Mouse (Mus musculus) liver, embryonic 13.5 days (tissue): Measurements from ENCODE around the gene Ier5l. TPM values are rescaled to one million over a fixed set of nuclear protein-coding genes. Genes with fewer than 3 reads are reported as not detected.
A peak's percentile ranks its signal among the peaks of the same experiment; 100 is the strongest.

Experiments used
- ATAC-seq: fragments of 200-750 bp; cut with Nextera tagmentation; 2 replicates; pipeline ENCODE4 v1.8.0; 2017; ENCODE audit warnings: low read depth, mild to moderate bottlenecking, moderate number of reproducible peaks, moderate library complexity
- DNase-seq: peaks from one replicate; pipeline ENCODE4 v3.0.0; 2022
- H3K27ac ChIP-seq: fragments of 300-500 bp; sonication (generic); 2 replicates; pipeline ENCODE4 v1.5.1; 2015; ENCODE audit warnings: moderate library complexity, mild to moderate bottlenecking, inconsistent platforms
- H3K27me3 ChIP-seq: fragments of 300-500 bp; sonication (generic); 2 replicates; pipeline ENCODE4 v1.6.1; 2015; ENCODE audit warnings: mild to moderate bottlenecking, inconsistent platforms
- H3K36me3 ChIP-seq: fragments of 300-500 bp; sonication (generic); 2 replicates; pipeline ENCODE4 v1.6.1; 2015; ENCODE audit warnings: mild to moderate bottlenecking, inconsistent platforms
- H3K4me1 ChIP-seq: fragments of 300-500 bp; sonication (generic); replicated peaks from 2 replicates; pipeline ENCODE4 v1.6.1; 2015; ENCODE audit warnings: inconsistent platforms
- H3K4me2 ChIP-seq: fragments of 300-500 bp; sonication (generic); 2 replicates; pipeline ENCODE4 v1.6.1; 2015; ENCODE audit warnings: inconsistent platforms, mild to moderate bottlenecking, moderate library complexity
- H3K4me3 ChIP-seq: fragments of 300-500 bp; sonication (generic); replicated peaks from 2 replicates; pipeline ENCODE4 v1.5.1; 2015; ENCODE audit warnings: mild to moderate bottlenecking, inconsistent platforms
- H3K9ac ChIP-seq: fragments of 300-500 bp; sonication (generic); 2 replicates; pipeline ENCODE4 v1.6.1; 2015; ENCODE audit warnings: mild to moderate bottlenecking, inconsistent platforms
- H3K9me3 ChIP-seq: fragments of 300-500 bp; sonication (generic); replicated peaks from 2 replicates; pipeline ENCODE4 v1.6.1; 2016; ENCODE audit warnings: inconsistent platforms
- WGBS: fragments of 180-500 bp; shearing (Covaris S2); methylation state at CpG from one replicate; pipeline ENCODE4 v1.1.7; 2015; ENCODE audit not compliant: insufficient replicate concordance; 5-methylcytosine and 5-hydroxymethylcytosine counted together
- polyA plus RNA-seq: library from polyadenylated mRNA; unstranded; fragments of >200 nt; fragmentation: Nextera tagmentation; extraction: Ambion mirVana; gene quantifications from 2 replicates; pipeline ENCODE4 v1.2.1, GENCODE M21; 2015

Ier5l gene
- polyA plus RNA-seq, 1 experiment from 2014 or later, result 0.13 TPM

GRCm38 (mm10) chr2:30450530-30450929, 23.5 kb downstream of the Ier5l start:
- H3K4me1 ChIP-seq, result peaks cover 10% of the 10 kb centered on the region
- 53% methylated on average over 1 of the region's 1 CpGs for WGBS
- no peak overlapping the region for H3K27ac ChIP-seq
- H3K4me2 ChIP-seq, result no peak overlapping the region
- DNase-seq, result no peak
- H3K9me3 ChIP-seq, result peaks cover 8% of the 10 kb centered on the region; the same call in 1 of the 2 replicates
- no peak overlapping the region for H3K4me3 ChIP-seq
- no peak overlapping the region for H3K9ac ChIP-seq
- H3K27me3 ChIP-seq, result no peaks in the 10 kb centered on the region
- ATAC-seq, result no peak
- peaks cover 72% of the 10 kb centered on the region for H3K36me3 ChIP-seq

GRCm38 (mm10) chr2:30448371-30448770, 25.6 kb downstream of the Ier5l start:
- Histone ChIP-seq H3K27me3 (no peaks in the 10 kb centered on the region), H3K4me2 (no peak overlapping the region), H3K9ac (no peak overlapping the region), H3K27ac (no peak overlapping the region), H3K4me1 (peaks cover 27% of the 10 kb centered on the region), H3K36me3 (peaks cover 82% of the 10 kb centered on the region), H3K4me3 (no peak overlapping the region), H3K9me3 (peaks cover 8% of the 10 kb centered on the region; the same call in 1 of the 2 replicates)
- 88% methylated on average over 7 of the region's 7 CpGs for WGBS
- DNase-seq (no peak), ATAC-seq (no peak)

DNA sequence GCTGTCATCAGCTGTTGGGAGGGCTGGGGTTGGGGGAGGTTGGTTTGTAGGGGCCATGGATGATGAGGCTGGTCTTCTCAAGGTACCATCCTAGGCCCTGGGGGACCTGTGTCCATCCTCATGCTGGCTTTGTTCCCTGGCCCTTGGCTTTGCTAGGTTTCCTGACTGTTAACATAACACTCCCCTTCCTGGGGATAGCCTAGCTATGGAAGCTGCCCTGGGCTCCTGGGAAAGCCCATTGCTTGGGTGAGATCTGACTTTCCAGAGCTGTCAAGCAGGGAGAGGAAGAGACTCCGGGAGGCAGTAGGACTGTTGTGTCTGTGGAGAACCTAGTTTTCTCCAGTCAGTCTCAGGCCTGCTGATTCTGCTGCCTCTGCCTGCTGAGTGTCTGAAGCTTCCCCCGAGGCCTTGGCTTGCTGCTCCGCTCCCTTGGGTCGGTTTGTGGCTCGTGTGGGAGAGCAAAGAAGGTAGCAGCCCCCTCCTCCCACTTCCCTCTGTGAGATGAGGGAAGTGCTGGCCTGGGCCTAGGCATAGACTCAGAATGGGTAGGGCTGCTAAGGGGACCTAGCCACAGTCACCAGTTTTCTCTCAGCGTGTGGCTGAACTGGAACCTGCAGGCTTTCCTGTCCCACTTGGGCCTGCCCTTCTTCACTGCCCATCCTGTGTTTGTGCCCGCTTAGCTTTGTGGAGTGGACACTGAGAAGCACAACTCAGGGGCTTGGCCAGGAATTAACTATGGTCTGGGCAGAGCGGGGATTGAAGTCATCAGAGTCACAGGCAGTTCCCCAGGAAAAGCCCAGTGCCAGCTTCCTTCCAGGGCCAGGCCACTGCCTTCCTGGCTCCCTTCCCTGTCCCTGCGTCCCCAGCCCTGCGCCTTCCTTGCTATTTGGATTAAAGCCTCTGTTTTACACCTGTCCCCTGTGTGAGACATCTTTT, 26.9 kb downstream of the Ier5l start:
- Histone ChIP-seq H3K9ac (no peak overlapping the region), H3K4me1 (peaks cover 39% of the 10 kb centered on the region), H3K4me3 (no peak overlapping the region), H3K36me3 (peaks cover 94% of the 10 kb centered on the region), H3K27me3 (no peaks in the 10 kb centered on the region), H3K9me3 (peaks cover 8% of the 10 kb centered on the region; the same call in 1 of the 2 replicates), H3K4me2 (no peak overlapping the region), H3K27ac (no peak overlapping the region)
- ATAC-seq, result no peak
- WGBS, result 70% methylated on average over 10 of the region's 10 CpGs
- no peak for DNase-seq

GRCm38 (mm10) chr2:30445312-30445711, 28.7 kb downstream of the Ier5l start:
- ATAC-seq (peak; percentile 40), DNase-seq (no peak)
- no peaks in the 10 kb centered on the region for H3K27me3 ChIP-seq
- peaks cover 55% of the 10 kb centered on the region for H3K4me1 ChIP-seq
- 87% methylated on average over 2 of the region's 2 CpGs for WGBS
- peaks cover 8% of the 10 kb centered on the region; the same call in 1 of the 2 replicates for H3K9me3 ChIP-seq
- H3K36me3 ChIP-seq, result peaks cover 99% of the 10 kb centered on the region
- no peak overlapping the region for H3K9ac ChIP-seq
- H3K27ac ChIP-seq, result peak overlapping the region; percentile 68
- no peak overlapping the region for H3K4me2 ChIP-seq
- H3K4me3 ChIP-seq, result no peak overlapping the region

- Histone ChIP-seq H3K27me3 (no peaks in the 10 kb centered on the region), H3K36me3 (peaks cover 99% of the 10 kb centered on the region), H3K4me2 (no peak overlapping the region), H3K9ac (no peak overlapping the region), H3K9me3 (no peaks in the 10 kb centered on the region), H3K27ac (peak overlapping the region; percentile 29), H3K4me1 (peaks cover 64% of the 10 kb centered on the region), H3K4me3 (no peak overlapping the region)
- no peak for ATAC-seq
- no peak for DNase-seq
These were observed 29.6 kb downstream of the Ier5l start for GRCm38 (mm10) chr2:30444450-30444849.

GRCm38 (mm10) chr2:30444006-30444405, 30.0 kb downstream of the Ier5l start:
- DNase-seq (no peak), ATAC-seq (no peak)
- no peak overlapping the region for H3K9ac ChIP-seq
- WGBS, result 79% methylated on average over 5 of the region's 5 CpGs
- H3K27me3 ChIP-seq, result no peaks in the 10 kb centered on the region
- H3K9me3 ChIP-seq, result no peaks in the 10 kb centered on the region
- H3K4me1 ChIP-seq, result peaks cover 65% of the 10 kb centered on the region
- no peak overlapping the region for H3K4me2 ChIP-seq
- no peak overlapping the region for H3K4me3 ChIP-seq
- H3K36me3 ChIP-seq, result peaks cover 99% of the 10 kb centered on the region
- peak overlapping the region; percentile 29 for H3K27ac ChIP-seq

DNA sequence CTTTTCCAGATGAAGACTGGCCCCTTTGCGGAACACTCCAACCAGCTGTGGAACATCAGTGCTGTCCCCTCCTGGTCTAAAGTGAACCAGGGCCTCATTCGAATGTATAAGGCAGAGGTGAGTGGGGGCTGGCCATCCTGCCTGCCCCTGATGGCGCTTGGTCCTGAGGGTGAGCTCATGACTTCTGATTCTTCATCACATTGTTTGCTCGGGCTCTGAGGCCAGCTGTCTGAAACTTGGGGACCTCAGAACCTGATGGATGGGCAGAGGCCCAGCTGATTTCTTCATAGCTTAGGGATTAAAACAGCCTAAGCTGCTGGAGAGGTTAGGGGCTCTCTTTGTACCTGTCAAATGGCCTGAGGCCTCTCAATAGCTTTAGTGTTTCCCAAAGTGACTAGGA, 30.7 kb downstream of the Ier5l start:
- peak overlapping the region; percentile 0; the same call in 1 of the 2 replicates for H3K27ac ChIP-seq
- no peaks in the 10 kb centered on the region for H3K27me3 ChIP-seq
- no peak for DNase-seq
- 79% methylated on average over 4 of the region's 4 CpGs for WGBS
- no peak overlapping the region for H3K4me3 ChIP-seq
- H3K36me3 ChIP-seq, result peaks cover 99% of the 10 kb centered on the region
- ATAC-seq, result no peak
- no peak overlapping the region for H3K4me2 ChIP-seq
- H3K9ac ChIP-seq, result no peak overlapping the region
- peaks cover 65% of the 10 kb centered on the region for H3K4me1 ChIP-seq
- no peaks in the 10 kb centered on the region for H3K9me3 ChIP-seq

DNA sequence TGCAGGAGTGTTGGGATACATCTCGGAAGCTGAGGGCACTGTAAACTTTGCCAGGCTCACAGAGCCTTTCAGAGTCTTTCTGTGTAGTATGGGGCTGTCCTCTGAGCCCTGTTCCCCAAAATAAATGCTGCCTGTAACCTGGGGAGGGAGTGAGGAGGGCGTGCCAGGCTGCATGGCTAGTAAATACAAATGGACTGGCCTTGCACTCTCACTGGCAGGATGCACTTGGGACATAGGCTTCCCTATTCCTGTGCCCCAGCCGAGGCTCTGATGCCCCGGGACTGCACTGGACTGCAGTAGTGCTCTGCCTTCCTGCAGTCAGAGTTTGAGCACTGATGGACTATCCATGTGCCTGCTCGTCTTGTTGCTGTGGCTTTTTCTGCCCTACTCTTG, 31.5 kb downstream of the Ier5l start:
- peak overlapping the region; percentile 40; the same call in 1 of the 2 replicates for H3K9ac ChIP-seq
- no peak for DNase-seq
- H3K27me3 ChIP-seq, result no peaks in the 10 kb centered on the region
- peak overlapping the region; percentile 51 for H3K4me2 ChIP-seq
- peaks cover 65% of the 10 kb centered on the region for H3K4me1 ChIP-seq
- no peak for ATAC-seq
- H3K27ac ChIP-seq, result peak overlapping the region; percentile 85
- H3K4me3 ChIP-seq, result peak overlapping the region; percentile 18; the same call in 1 of the 2 replicates
- H3K36me3 ChIP-seq, result peaks cover 99% of the 10 kb centered on the region
- no peaks in the 10 kb centered on the region for H3K9me3 ChIP-seq
- WGBS, result 71% methylated on average over 5 of the region's 5 CpGs

DNA sequence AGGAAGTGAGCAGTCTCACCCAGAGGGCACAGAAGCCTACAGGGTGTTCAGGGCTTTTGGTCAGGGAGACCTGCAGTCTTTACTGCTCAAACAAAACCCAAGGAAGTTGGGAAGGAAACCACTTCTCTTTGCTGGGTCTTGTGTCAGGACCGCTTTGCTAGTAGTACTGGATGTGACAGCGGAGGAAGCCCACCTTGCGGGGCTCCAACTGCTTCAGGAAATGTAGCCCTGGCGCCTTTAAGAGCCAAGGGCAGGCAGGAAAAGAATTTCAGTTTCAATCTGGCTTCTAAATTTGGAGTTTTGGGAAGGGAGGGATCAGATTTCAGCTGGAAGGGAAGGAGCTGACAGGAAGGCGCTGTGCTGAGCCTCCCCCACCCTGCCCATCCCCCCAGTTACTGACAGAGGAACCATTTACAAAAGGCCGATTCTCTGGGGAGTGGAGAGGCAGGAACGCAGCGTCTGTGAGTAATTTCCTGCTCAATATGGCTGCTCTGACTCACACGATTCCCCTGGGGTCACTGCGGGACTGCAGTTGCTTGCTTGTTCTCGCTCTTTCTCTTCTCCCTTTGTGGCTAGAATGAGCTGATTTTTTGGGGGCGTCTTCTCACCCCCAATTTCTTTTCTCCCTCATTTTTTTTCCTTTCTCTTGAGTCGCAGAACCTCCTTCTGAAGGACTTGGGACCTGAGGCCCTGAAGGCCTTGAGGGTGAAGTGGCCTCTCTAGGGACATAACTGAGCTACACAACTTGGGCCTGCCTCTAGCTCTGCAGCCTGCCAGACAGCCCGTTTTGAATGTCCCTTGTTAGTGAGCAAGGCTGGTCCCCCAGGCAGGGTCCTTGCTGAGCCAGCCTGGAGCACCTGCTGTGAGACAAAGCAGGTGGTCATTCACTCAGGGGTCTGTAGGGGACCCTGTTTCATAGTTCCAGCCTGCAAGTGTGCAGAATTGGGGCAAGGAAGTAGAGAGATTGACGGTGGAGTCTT, 32.2 kb downstream of the Ier5l start:
- ATAC-seq (no peak), DNase-seq (no peak)
- peak overlapping the region; percentile 51 for H3K4me2 ChIP-seq

GRCm38 (mm10) chr2:30440701-30441517, 33.1 kb downstream of the Ier5l start:
- Histone ChIP-seq H3K4me2 (peak overlapping the region; percentile 51; the same call in 1 of the 2 replicates), H3K4me3 (0 out of 2 replicates have a peak overlapping the region, but pooled peaks have one; percentile 3), H3K9ac (0 out of 2 replicates have a peak overlapping the region, but pooled peaks have one; percentile 14), H3K27ac (peak overlapping the region; percentile 85), H3K36me3 (peaks cover 97% of the 10 kb centered on the region), H3K4me1 (peaks cover 64% of the 10 kb centered on the region), H3K27me3 (no peaks in the 10 kb centered on the region), H3K9me3 (no peaks in the 10 kb centered on the region)
- WGBS, result 28% methylated on average over 12 of the region's 12 CpGs
- DNase-seq (no peak), ATAC-seq (peak; percentile 30)

More for the DNA sequence above, 32.2 kb downstream of the Ier5l start:
- Histone ChIP-seq H3K9ac (peak overlapping the region; percentile 40), H3K4me1 (peaks cover 65% of the 10 kb centered on the region), H3K27me3 (no peaks in the 10 kb centered on the region), H3K4me3 (peak overlapping the region; percentile 18), H3K27ac (peak overlapping the region; percentile 85), H3K9me3 (no peaks in the 10 kb centered on the region), H3K36me3 (peaks cover 99% of the 10 kb centered on the region)
- WGBS, result 46% methylated on average over 15 of the region's 15 CpGs
